Mouse (Mus musculus): ENCODE results near the gene Psmd9.

- TF ChIP-seq GATA1 (IDR thresholded peaks at IDR 0.05; ENCODE audit: borderline replicate concordance, low read length), result no peak
- no peak for TF ChIP-seq FLI1 (IDR thresholded peaks at IDR 0.05; ENCODE audit: low read length)
These were observed 11.2 kb downstream of the Psmd9 start for GRCm38 (mm10) chr5:123180390-123180789.
